ENCODE assay signal across 19 mouse cellular contexts in the genomic region with DNA sequence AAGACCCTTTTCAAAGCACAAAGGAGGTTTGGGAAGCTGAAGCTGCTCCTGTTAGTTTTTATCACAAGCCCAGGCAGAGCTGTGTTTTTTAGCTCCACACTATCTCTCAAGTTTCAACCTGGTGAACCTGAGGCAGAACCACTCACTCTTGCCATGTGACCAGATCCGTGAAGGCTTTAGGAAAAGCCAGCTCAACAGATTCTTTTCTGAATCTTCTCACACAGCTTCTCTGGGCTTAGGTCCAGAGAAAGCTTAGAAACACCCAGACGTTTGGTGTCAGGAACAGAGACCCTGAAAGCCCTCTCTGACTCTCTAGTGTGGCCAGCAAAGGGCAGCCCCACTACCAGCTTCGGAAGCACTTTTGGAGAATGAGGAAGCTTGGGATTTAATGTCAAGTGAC. TPM values are rescaled to one million over a fixed set of nuclear protein-coding genes. Genes with fewer than 3 reads are reported as not detected.
DNase-seq lines count a peak whose midpoint lies in the region; ATAC-seq and TF ChIP-seq lines count a peak whose summit lies in the region.
"Had no signal": no experiment of that assay in that cellular context is flagged by ENCODE, and none has a peak within 500 bp of the region (broad histone marks: within the 10 kb centered on the region; RNA-seq: fewer than 3 reads in every experiment).

No protein-coding gene starts in this region.

- intact Hi-C loops in heart, postnatal 36 days (cut with DNase I) = no loop called here

- H3K4me1 ChIP-seq in heart, embryonic 11.5 days (ENCODE audit: control insufficient read depth, insufficient read depth, low read length) = peaks cover 26% of the 10 kb centered on the region
- H3K4me1 ChIP-seq in intestine, postnatal 0 days (replicated peaks; ENCODE audit: control insufficient read depth, insufficient read depth, low read length) = peaks cover 5% of the 10 kb centered on the region
- H3K4me1 ChIP-seq in intestine, embryonic 16.5 days (ENCODE audit: control insufficient read depth, insufficient read depth, low read length) = peaks cover 21% of the 10 kb centered on the region
- H3K4me1 ChIP-seq in limb, embryonic 13.5 days = peaks cover 17% of the 10 kb centered on the region
- peaks cover 30% of the 10 kb centered on the region for H3K4me1 ChIP-seq in limb, embryonic 10.5 days
- peaks cover 3% of the 10 kb centered on the region for H3K4me1 ChIP-seq in stomach, postnatal 0 days (replicated peaks; ENCODE audit: control insufficient read depth, insufficient read depth)

- H3K36me3 ChIP-seq in heart, embryonic 11.5 days (ENCODE audit: control insufficient read depth, insufficient read depth, low read length) = no peaks in the 10 kb centered on the region
- H3K36me3 ChIP-seq in intestine, postnatal 0 days (ENCODE audit: control insufficient read depth, insufficient read depth) = peaks cover 16% of the 10 kb centered on the region; the same call in 1 of the 2 replicates
- no peaks in the 10 kb centered on the region for H3K36me3 ChIP-seq in intestine, embryonic 16.5 days (ENCODE audit: control insufficient read depth, insufficient read depth, low read length)
- peaks cover 7% of the 10 kb centered on the region for H3K36me3 ChIP-seq in limb, embryonic 13.5 days
- peaks cover 26% of the 10 kb centered on the region for H3K36me3 ChIP-seq in limb, embryonic 10.5 days
- H3K36me3 ChIP-seq in stomach, postnatal 0 days (ENCODE audit: control insufficient read depth, insufficient read depth, low read length) = 0 out of 2 replicates have a peak, but pooled peaks cover 3% of the 10 kb centered on the region

- 62% methylated on average over 3 of the region's 3 CpGs for WGBS in heart, embryonic 11.5 days (ENCODE audit: insufficient replicate concordance)
- WGBS in intestine, postnatal 0 days = 73% methylated on average over 3 of the region's 3 CpGs
- WGBS in intestine, embryonic 16.5 days = 79% methylated on average over 3 of the region's 3 CpGs
- WGBS in limb, embryonic 13.5 days = 83% methylated on average over 3 of the region's 3 CpGs
- WGBS in limb, embryonic 10.5 days = 87% methylated on average over 3 of the region's 3 CpGs
- 54% methylated on average over 3 of the region's 3 CpGs for WGBS in stomach, postnatal 0 days

- H3K9ac ChIP-seq in heart, embryonic 11.5 days (ENCODE audit: low read depth, low read length) = no peak overlapping the region
- no peak overlapping the region for H3K9ac ChIP-seq in intestine, postnatal 0 days (ENCODE audit: low read depth, low read length)
- H3K9ac ChIP-seq in intestine, embryonic 16.5 days (ENCODE audit: low read depth, low read length) = no peak overlapping the region
- H3K9ac ChIP-seq in limb, embryonic 13.5 days = peak overlapping the region; percentile 19
- no peak overlapping the region for H3K9ac ChIP-seq in stomach, postnatal 0 days (ENCODE audit: low read length)
- H3K9ac ChIP-seq: hindbrain, embryonic 14.5 days; midbrain, embryonic 15.5 days had no signal

- no peak for DNase-seq in heart, postnatal 36 days
- no peak for DNase-seq in limb, embryonic 10.5 days (ENCODE audit: low spot score)
- no peak for DNase-seq in stomach, postnatal 0 days (ENCODE audit: low spot score)
- DNase-seq in adrenal gland, postnatal 4 days (ENCODE audit: low spot score in 2 of 2) = no peak
- DNase-seq: cerebellum, adult 8-10 months; layer of hippocampus, adult 9-11 months; lung, adult 2 months; right cerebral cortex, postnatal 14 days; thymus, adult 18-20 months had no signal

- ATAC-seq in heart, embryonic 11.5 days (replicated peaks; ENCODE audit: insufficient number of reproducible peaks, low FRiP score, low TSS enrichment) = no peak
- no peak for ATAC-seq in intestine, postnatal 0 days
- ATAC-seq in intestine, embryonic 16.5 days = no peak
- ATAC-seq in limb, embryonic 13.5 days (ENCODE audit: low FRiP score, low read depth) = no peak
- no peak for ATAC-seq in stomach, postnatal 0 days (ENCODE audit: low FRiP score, low TSS enrichment)
- ATAC-seq: forebrain, embryonic 14.5 days; liver, embryonic 12.5 days; midbrain, embryonic 15.5 days had no signal

- no peak for TF ChIP-seq EP300 in stomach, postnatal 0 days (optimal IDR thresholded peaks at IDR 0.05)

- H3K4me3 ChIP-seq in heart, embryonic 11.5 days (ENCODE audit: low read depth, low read length) = no peak overlapping the region
- no peak overlapping the region for H3K4me3 ChIP-seq in intestine, postnatal 0 days (ENCODE audit: low read depth, low read length)
- H3K4me3 ChIP-seq in intestine, embryonic 16.5 days (ENCODE audit: low read length) = no peak overlapping the region
- no peak overlapping the region for H3K4me3 ChIP-seq in limb, embryonic 13.5 days
- H3K4me3 ChIP-seq in limb, embryonic 10.5 days = no peak overlapping the region
- no peak overlapping the region for H3K4me3 ChIP-seq in stomach, postnatal 0 days (ENCODE audit: low read depth, low read length)
- H3K4me3 ChIP-seq: left cerebral cortex, adult 2 months; liver, embryonic 12.5 days; megakaryocyte, embryonic 14.5 days; midbrain, embryonic 15.5 days had no signal

- H3K27ac ChIP-seq in heart, embryonic 11.5 days (ENCODE audit: low read depth, low read length) = peak overlapping the region; percentile 41; the same call in 1 of the 2 replicates
- peak overlapping the region; percentile 29; the same call in 1 of the 2 replicates for H3K27ac ChIP-seq in intestine, postnatal 0 days (ENCODE audit: low read depth, low read length)
- no peak overlapping the region for H3K27ac ChIP-seq in intestine, embryonic 16.5 days (ENCODE audit: low read length)
- H3K27ac ChIP-seq in limb, embryonic 13.5 days = no peak overlapping the region
- no peak overlapping the region for H3K27ac ChIP-seq in limb, embryonic 10.5 days
- H3K27ac ChIP-seq in stomach, postnatal 0 days (replicated peaks) = 0 out of 2 replicates have a peak overlapping the region, but pooled peaks have one; percentile 8
- H3K27ac ChIP-seq: hindbrain, embryonic 14.5 days; left cerebral cortex, adult 2 months; liver, embryonic 12.5 days; midbrain, embryonic 15.5 days had no signal

- H3K27me3 ChIP-seq in heart, embryonic 11.5 days (ENCODE audit: control insufficient read depth, insufficient read depth, low read length) = no peaks in the 10 kb centered on the region
- H3K27me3 ChIP-seq in intestine, postnatal 0 days (replicated peaks; ENCODE audit: control insufficient read depth, insufficient read depth, low read length) = no peaks in the 10 kb centered on the region
- no peaks in the 10 kb centered on the region for H3K27me3 ChIP-seq in intestine, embryonic 16.5 days (replicated peaks; ENCODE audit: control insufficient read depth, insufficient read depth, low read length)
- H3K27me3 ChIP-seq in limb, embryonic 13.5 days = no peaks in the 10 kb centered on the region
- no peaks in the 10 kb centered on the region for H3K27me3 ChIP-seq in limb, embryonic 10.5 days (ENCODE audit: low read depth, poor library complexity, severe bottlenecking)
- no peaks in the 10 kb centered on the region for H3K27me3 ChIP-seq in stomach, postnatal 0 days (ENCODE audit: control insufficient read depth, insufficient read depth, low read length)
- H3K27me3 ChIP-seq: liver, embryonic 12.5 days; megakaryocyte, embryonic 14.5 days; midbrain, embryonic 15.5 days had no signal

- no peaks in the 10 kb centered on the region for H3K9me3 ChIP-seq in heart, embryonic 11.5 days (replicated peaks; ENCODE audit: control insufficient read depth, low read length)
- no peaks in the 10 kb centered on the region for H3K9me3 ChIP-seq in intestine, postnatal 0 days (ENCODE audit: control insufficient read depth)
- no peaks in the 10 kb centered on the region for H3K9me3 ChIP-seq in intestine, embryonic 16.5 days (ENCODE audit: control insufficient read depth, low read length)
- no peaks in the 10 kb centered on the region for H3K9me3 ChIP-seq in limb, embryonic 13.5 days
- H3K9me3 ChIP-seq in limb, embryonic 10.5 days (replicated peaks) = no peaks in the 10 kb centered on the region
- H3K9me3 ChIP-seq in stomach, postnatal 0 days (ENCODE audit: control insufficient read depth, low read length) = no peaks in the 10 kb centered on the region
- H3K9me3 ChIP-seq: liver, embryonic 12.5 days; megakaryocyte, embryonic 14.5 days; midbrain, embryonic 15.5 days had no signal

- H3K4me2 ChIP-seq in heart, embryonic 11.5 days = no peak overlapping the region
- H3K4me2 ChIP-seq in intestine, postnatal 0 days (replicated peaks; ENCODE audit: low read depth) = no peak overlapping the region
- H3K4me2 ChIP-seq in intestine, embryonic 16.5 days (ENCODE audit: low read depth, low read length) = no peak overlapping the region
- no peak overlapping the region for H3K4me2 ChIP-seq in limb, embryonic 13.5 days (replicated peaks)
- H3K4me2 ChIP-seq in stomach, postnatal 0 days (replicated peaks; ENCODE audit: low read depth) = no peak overlapping the region
- H3K4me2 ChIP-seq: hindbrain, embryonic 14.5 days; midbrain, embryonic 15.5 days had no signal

- no peak for TF ChIP-seq CTCF in intestine, postnatal 0 days (IDR thresholded peaks at IDR 0.05; ENCODE audit: low read depth)
- TF ChIP-seq CTCF in stomach, postnatal 0 days (IDR thresholded peaks at IDR 0.05; ENCODE audit: low read depth) = no peak

RNA-seq across cellular contexts. Expression of a gene that starts 3.7 kb away (rescaled TPM):
- polyA plus RNA-seq in heart, embryonic 11.5 days (2014; fragmentation: Nextera tagmentation; extraction: Ambion mirVana) = 13.7 and 18.6 TPM in 2 replicates
- 10 to 100 TPM; 27.9 to 28.3 TPM for total RNA-seq in heart, postnatal 36 days (2021)
- polyA plus RNA-seq in intestine, postnatal 0 days (2015; fragmentation: Nextera tagmentation; extraction: Ambion mirVana) = 32.8 and 35.6 TPM in 2 replicates
- polyA plus RNA-seq in intestine, embryonic 16.5 days (2015; fragmentation: Nextera tagmentation; extraction: Ambion mirVana) = 23.1 and 24.9 TPM in 2 replicates
- 30.8 and 32.2 TPM in 2 replicates for polyA plus RNA-seq in limb, embryonic 13.5 days (2015; fragmentation: Nextera tagmentation; extraction: Ambion mirVana)
- polyA plus RNA-seq in limb, embryonic 10.5 days (2016; fragmentation: Nextera tagmentation; extraction: Ambion mirVana) = 21.8 and 26.3 TPM in 2 replicates
- 27.0 and 27.1 TPM in 2 replicates for polyA plus RNA-seq in stomach, postnatal 0 days (2015; fragmentation: Nextera tagmentation; extraction: Ambion mirVana)
- 10 to 100 TPM; 69.4 to 70.0 TPM for total RNA-seq in adrenal gland, postnatal 4 days (2021)

RNA-seq across cellular contexts. Expression of a gene that starts 3.8 kb away (rescaled TPM):
- polyA plus RNA-seq in heart, embryonic 11.5 days (2014; fragmentation: Nextera tagmentation; extraction: Ambion mirVana) = 52.8 and 53.7 TPM in 2 replicates
- total RNA-seq in heart, postnatal 36 days (2021) = 10 to 100 TPM; 60.5 to 63.5 TPM
- 38.3 and 39.3 TPM in 2 replicates for polyA plus RNA-seq in intestine, postnatal 0 days (2015; fragmentation: Nextera tagmentation; extraction: Ambion mirVana)
- polyA plus RNA-seq in intestine, embryonic 16.5 days (2015; fragmentation: Nextera tagmentation; extraction: Ambion mirVana) = 63.1 and 63.3 TPM in 2 replicates
- polyA plus RNA-seq in limb, embryonic 13.5 days (2015; fragmentation: Nextera tagmentation; extraction: Ambion mirVana) = 65.6 and 67.2 TPM in 2 replicates
- polyA plus RNA-seq in limb, embryonic 10.5 days (2016; fragmentation: Nextera tagmentation; extraction: Ambion mirVana) = 58.8 and 58.9 TPM in 2 replicates
- 41.6 and 42.0 TPM in 2 replicates for polyA plus RNA-seq in stomach, postnatal 0 days (2015; fragmentation: Nextera tagmentation; extraction: Ambion mirVana)
- total RNA-seq in adrenal gland, postnatal 4 days (2021) = 10 to 100 TPM; 96.7 to 98.6 TPM

RNA-seq across cellular contexts. Expression of a gene that starts 18.6 kb away (rescaled TPM):
- 101 and 103 TPM in 2 replicates for polyA plus RNA-seq in heart, embryonic 11.5 days (2014; fragmentation: Nextera tagmentation; extraction: Ambion mirVana)
- total RNA-seq in heart, postnatal 36 days (2021) = 100 to 1,000 TPM; 157 to 170 TPM
- 51.7 and 53.7 TPM in 2 replicates for polyA plus RNA-seq in intestine, postnatal 0 days (2015; fragmentation: Nextera tagmentation; extraction: Ambion mirVana)
- 77.6 and 78.1 TPM in 2 replicates for polyA plus RNA-seq in intestine, embryonic 16.5 days (2015; fragmentation: Nextera tagmentation; extraction: Ambion mirVana)
- polyA plus RNA-seq in limb, embryonic 13.5 days (2015; fragmentation: Nextera tagmentation; extraction: Ambion mirVana) = 63.8 and 64.1 TPM in 2 replicates
- polyA plus RNA-seq in limb, embryonic 10.5 days (2016; fragmentation: Nextera tagmentation; extraction: Ambion mirVana) = 80.4 and 80.8 TPM in 2 replicates
- polyA plus RNA-seq in stomach, postnatal 0 days (2015; fragmentation: Nextera tagmentation; extraction: Ambion mirVana) = 57.3 and 62.7 TPM in 2 replicates
- 100 to 1,000 TPM; 145 to 149 TPM for total RNA-seq in adrenal gland, postnatal 4 days (2021)

RNA-seq across cellular contexts. Expression of a gene that starts 43.3 kb away (rescaled TPM):
- 50.5 and 52.9 TPM in 2 replicates for polyA plus RNA-seq in heart, embryonic 11.5 days (2014; fragmentation: Nextera tagmentation; extraction: Ambion mirVana)
- total RNA-seq in heart, postnatal 36 days (2021) = 10 to 100 TPM; 64.8 to 71.2 TPM
- 14.2 and 15.4 TPM in 2 replicates for polyA plus RNA-seq in intestine, postnatal 0 days (2015; fragmentation: Nextera tagmentation; extraction: Ambion mirVana)
- polyA plus RNA-seq in intestine, embryonic 16.5 days (2015; fragmentation: Nextera tagmentation; extraction: Ambion mirVana) = 37.7 and 39.8 TPM in 2 replicates
- polyA plus RNA-seq in limb, embryonic 13.5 days (2015; fragmentation: Nextera tagmentation; extraction: Ambion mirVana) = 66.9 and 70.0 TPM in 2 replicates
- polyA plus RNA-seq in limb, embryonic 10.5 days (2016; fragmentation: Nextera tagmentation; extraction: Ambion mirVana) = 103 and 113 TPM in 2 replicates
- polyA plus RNA-seq in stomach, postnatal 0 days (2015; fragmentation: Nextera tagmentation; extraction: Ambion mirVana) = 13.8 and 16.9 TPM in 2 replicates
- 10 to 100 TPM; 86.1 to 96.0 TPM for total RNA-seq in adrenal gland, postnatal 4 days (2021)

RNA-seq across cellular contexts. Expression of a gene that starts 43.4 kb away (rescaled TPM):
- 1.5 and 1.8 TPM in 2 replicates for polyA plus RNA-seq in heart, embryonic 11.5 days (2014; fragmentation: Nextera tagmentation; extraction: Ambion mirVana)
- total RNA-seq in heart, postnatal 36 days (2021) = under 1 TPM; 0.17 to 0.38 TPM
- polyA plus RNA-seq in intestine, postnatal 0 days (2015; fragmentation: Nextera tagmentation; extraction: Ambion mirVana) = 1.3 and 1.5 TPM in 2 replicates
- polyA plus RNA-seq in intestine, embryonic 16.5 days (2015; fragmentation: Nextera tagmentation; extraction: Ambion mirVana) = 1.4 TPM in 2 replicates
- polyA plus RNA-seq in limb, embryonic 13.5 days (2015; fragmentation: Nextera tagmentation; extraction: Ambion mirVana) = 2.3 and 2.4 TPM in 2 replicates
- polyA plus RNA-seq in limb, embryonic 10.5 days (2016; fragmentation: Nextera tagmentation; extraction: Ambion mirVana) = 1.7 and 2.5 TPM in 2 replicates
- polyA plus RNA-seq in stomach, postnatal 0 days (2015; fragmentation: Nextera tagmentation; extraction: Ambion mirVana) = 1.7 and 1.8 TPM in 2 replicates
- 1 to 10 TPM; 1.9 to 3.2 TPM for total RNA-seq in adrenal gland, postnatal 4 days (2021)

Comparison
In these comparisons a context has a peak if more than half of its experiments do, and no peak if none do; other contexts are left out.
1. H3K27ac ChIP-seq: peak in heart, embryonic 11.5 days (single experiment), intestine, postnatal 0 days (single experiment) and stomach, postnatal 0 days (single experiment); none in intestine, embryonic 16.5 days (single experiment), limb, embryonic 13.5 days (single experiment) and limb, embryonic 10.5 days (single experiment).